Mouse (Mus musculus) ES-E14 (cell line): ENCODE results near the gene 1700001O22Rik.

Experiments
- CHD2 ChIP-seq: IDR thresholded peaks from 2 replicates; pipeline ENCODE4 v1.6.1; 2014; ENCODE audit warnings: mild to moderate bottlenecking, low read depth, low read length, inconsistent platforms
- HCFC1 ChIP-seq: IDR thresholded peaks from 2 replicates; pipeline ENCODE4 v1.6.1; 2012; ENCODE audit warnings: low read length, inconsistent platforms, borderline replicate concordance; ENCODE audit not compliant: insufficient read depth
- MAFK ChIP-seq: IDR thresholded peaks from 2 replicates; pipeline ENCODE4 v1.6.1; 2014; ENCODE audit warnings: mild to moderate bottlenecking, low read depth, low read length, inconsistent platforms; ENCODE audit not compliant: insufficient read depth
- ZNF384 ChIP-seq: IDR thresholded peaks from 2 replicates; pipeline ENCODE4 v1.6.1; 2012; ENCODE audit warnings: low read depth, low read length, inconsistent platforms

DNA sequence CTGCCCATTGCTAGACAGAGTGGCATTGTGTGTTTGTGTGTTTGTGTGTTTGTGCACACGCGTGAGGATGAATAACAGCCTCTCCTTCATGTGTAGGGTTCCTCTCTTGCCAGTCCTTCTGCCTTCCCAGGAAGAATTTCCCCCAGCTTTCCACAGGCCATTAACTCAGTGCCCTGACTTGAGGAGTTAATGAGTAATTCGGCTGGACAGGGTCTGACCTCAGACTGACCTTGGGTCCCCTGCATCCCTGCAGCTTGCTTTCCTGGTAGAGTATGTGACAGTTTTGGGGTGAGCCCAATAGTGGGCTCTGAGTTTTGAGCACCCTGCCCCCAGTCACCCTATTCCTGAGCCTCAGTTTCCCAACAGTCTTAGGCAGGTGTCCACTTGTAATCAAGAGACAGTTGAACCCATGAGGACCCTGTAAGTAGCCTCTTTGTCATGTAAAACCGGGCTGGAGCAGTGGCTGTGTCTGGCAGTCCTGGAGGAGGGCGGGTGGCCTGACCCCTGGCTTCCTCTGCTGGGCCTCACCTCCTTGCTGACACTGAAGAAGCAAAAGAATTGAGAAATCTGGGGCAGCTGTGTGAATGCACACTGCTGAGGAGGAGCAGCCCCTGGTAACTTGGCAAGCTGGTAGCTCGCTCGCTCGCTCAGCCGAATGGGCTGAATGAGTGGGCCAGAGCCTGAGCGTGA is 43.5 kb downstream of the 1700001O22Rik start:
- TF ChIP-seq HCFC1 (no peak), CHD2 (no peak), MAFK (no peak), ZNF384 (no peak)
